Comparison of ENCODE assay signal across 8 mouse cellular contexts in genomic region chr6:86851561-86851960, GRCm38 (mm10). TPM values are rescaled to one million over a fixed set of nuclear protein-coding genes. Genes with fewer than 3 reads are reported as not detected.
DNase-seq lines count a peak whose midpoint lies in the region; ATAC-seq and TF ChIP-seq lines count a peak whose summit lies in the region.

No protein-coding gene starts in this region.

- no peak for TF ChIP-seq EP300 in heart, adult 2 months (IDR thresholded peaks at IDR 0.05; ENCODE audit: insufficient read depth, low read depth, low read length)

- H3K4me1 ChIP-seq in heart, adult 2 months (ENCODE audit: control insufficient read depth, insufficient read depth, low read length) = peaks cover 25% of the 10 kb centered on the region
- peaks cover 76% of the 10 kb centered on the region for H3K4me1 ChIP-seq in G1E (ENCODE audit: insufficient read depth, low read depth, low read length)
- H3K4me1 ChIP-seq in hindbrain, embryonic 15.5 days (replicated peaks) = peaks cover 54% of the 10 kb centered on the region
- H3K4me1 ChIP-seq in liver, embryonic 16.5 days (ENCODE audit: control insufficient read depth, low read depth, low read length) = peaks cover 31% of the 10 kb centered on the region

- H3K36me3 ChIP-seq in heart, adult 2 months (ENCODE audit: control insufficient read depth, insufficient read depth, low read length) = peaks cover 28% of the 10 kb centered on the region
- peaks cover 36% of the 10 kb centered on the region for H3K36me3 ChIP-seq in G1E (replicated peaks)
- H3K36me3 ChIP-seq in hindbrain, embryonic 15.5 days = no peaks in the 10 kb centered on the region
- H3K36me3 ChIP-seq in liver, embryonic 16.5 days (ENCODE audit: control insufficient read depth, insufficient read depth) = no peaks in the 10 kb centered on the region; the same call in 1 of the 2 replicates

- no peak for DNase-seq in heart, adult 2 months
- no peak for DNase-seq in heart, postnatal 36 days
- no peak for DNase-seq in G1E (ENCODE audit: low spot score)
- DNase-seq in right cerebral cortex, postnatal 25 days = no peak
- DNase-seq in frontal cortex, adult 2 months (ENCODE audit: extremely low spot score in 1 of 2, low spot score in 1 of 2) = no peak

- no peak for TF ChIP-seq POLR2A in heart, adult 2 months (IDR thresholded peaks at IDR 0.05; ENCODE audit: insufficient read depth, low read depth, low read length)

- H3K27me3 ChIP-seq in heart, adult 2 months (ENCODE audit: control insufficient read depth, insufficient read depth, low read length) = no peaks in the 10 kb centered on the region
- no peaks in the 10 kb centered on the region for H3K27me3 ChIP-seq in G1E (ENCODE audit: insufficient read depth, low read length)
- no peaks in the 10 kb centered on the region for H3K27me3 ChIP-seq in hindbrain, embryonic 15.5 days
- no peaks in the 10 kb centered on the region for H3K27me3 ChIP-seq in liver, embryonic 16.5 days (ENCODE audit: control insufficient read depth, insufficient read depth, low read depth, low read length)

- no peak for TF ChIP-seq CTCF in heart, adult 2 months (IDR thresholded peaks at IDR 0.05)
- no peak for TF ChIP-seq CTCF in G1E (IDR thresholded peaks at IDR 0.05; ENCODE audit: low read depth, low read length)

- H3K9ac ChIP-seq in heart, adult 2 months (ENCODE audit: low read depth, low read length) = no peak overlapping the region
- peak overlapping the region; percentile 93 for H3K9ac ChIP-seq in hindbrain, embryonic 15.5 days
- H3K9ac ChIP-seq in liver, embryonic 16.5 days (ENCODE audit: low read depth, low read length) = no peak overlapping the region

- H3K4me2 ChIP-seq in hindbrain, embryonic 15.5 days = peak overlapping the region; percentile 92
- peak overlapping the region; percentile 93; the same call in 1 of the 2 replicates for H3K4me2 ChIP-seq in liver, embryonic 16.5 days (ENCODE audit: low read depth, low read length)

- peak overlapping the region; percentile 99 for H3K27ac ChIP-seq in heart, adult 2 months
- H3K27ac ChIP-seq in hindbrain, embryonic 15.5 days (replicated peaks) = peak overlapping the region; percentile 98; the same call in 1 of the 2 replicates
- H3K27ac ChIP-seq in liver, embryonic 16.5 days (ENCODE audit: low read length) = no peak overlapping the region

- 4% methylated on average over 1 of the region's 1 CpGs for WGBS in heart, adult 2 months
- 15% methylated on average over 1 of the region's 1 CpGs for WGBS in hindbrain, embryonic 15.5 days
- 13% methylated on average over 1 of the region's 1 CpGs for WGBS in liver, embryonic 16.5 days (ENCODE audit: insufficient replicate concordance)

- no peak for ATAC-seq in G1E (ENCODE audit: extremely low read depth, insufficient number of reproducible peaks, low FRiP score, poor library complexity, severe bottlenecking)
- no peak for ATAC-seq in hindbrain, embryonic 15.5 days (ENCODE audit: low FRiP score, low read depth)
- no peak for ATAC-seq in liver, embryonic 16.5 days (ENCODE audit: low read depth)
- ATAC-seq in megakaryocyte, adult 5-6 weeks (ENCODE audit: poor library complexity, severe bottlenecking) = no peak

- no peaks in the 10 kb centered on the region for H3K9me3 ChIP-seq in G1E (replicated peaks)
- no peaks in the 10 kb centered on the region for H3K9me3 ChIP-seq in hindbrain, embryonic 15.5 days
- no peaks in the 10 kb centered on the region for H3K9me3 ChIP-seq in liver, embryonic 16.5 days (replicated peaks; ENCODE audit: control insufficient read depth, low read length)

- intact Hi-C loops in heart, adult 2 months (cut with DNase I) = loop anchor here (2.0 kb wide), 1 partner anchor 69 kb away; no protein-coding TSS in a partner anchor
- intact Hi-C loops in heart, postnatal 36 days (cut with DNase I) = loop anchor here (2.0 kb wide), 2 partner anchors 19 to 65 kb away; no protein-coding TSS in a partner anchor

- peaks cover 8% of the 10 kb centered on the region for H3K79me2 ChIP-seq in heart, adult 2 months (replicated peaks; ENCODE audit: control insufficient read depth, insufficient read depth, low read length)

- H3K4me3 ChIP-seq in heart, adult 2 months = peak overlapping the region; percentile 70
- H3K4me3 ChIP-seq in G1E (ENCODE audit: low read depth, low read length) = peak overlapping the region; percentile 85; the same call in 1 of the 2 replicates
- H3K4me3 ChIP-seq in hindbrain, embryonic 15.5 days = peak overlapping the region; percentile 94
- H3K4me3 ChIP-seq in liver, embryonic 16.5 days (ENCODE audit: low read depth, low read length) = no peak overlapping the region

RNA-seq across cellular contexts. Expression of gene Aak1, which starts 2.2 kb away (rescaled TPM):
- 10 to 100 TPM; 81.6 to 85.5 TPM for total RNA-seq in heart, adult 2 months (2021)
- polyA plus RNA-seq in heart, adult 2 months (2012; rRNA removed) = 20.5 and 31.2 TPM in 2 replicates
- total RNA-seq in heart, postnatal 36 days (2021) = 10 to 100 TPM; 71.1 to 75.1 TPM
- total RNA-seq in G1E (2014; fragmentation: Nextera tagmentation) (181 and 183 TPM in 2 replicates), G1E (2017) (14.6 and 15.8 TPM in 2 replicates)
- polyA plus RNA-seq in G1E (2012) = 36.3 and 41.0 TPM in 2 replicates
- polyA plus RNA-seq in hindbrain, embryonic 15.5 days (2015; fragmentation: Nextera tagmentation; extraction: Ambion mirVana) = 43.7 and 45.1 TPM in 2 replicates
- 3.4 TPM in 2 replicates for polyA plus RNA-seq in liver, embryonic 16.5 days (2015; fragmentation: Nextera tagmentation; extraction: Ambion mirVana)
- total RNA-seq in megakaryocyte, adult 5-6 weeks (2015) = 29.7 and 37.6 TPM in 2 replicates
- 5.3 and 12.9 TPM in 2 replicates for total RNA-seq in megakaryocyte, adult 5-6 weeks (2017)
- 115 and 139 TPM in 2 replicates for polyA plus RNA-seq in frontal cortex, adult 2 months (2012; rRNA removed)

RNA-seq across cellular contexts. Expression of gene Anxa4, which starts 58.2 kb away (rescaled TPM):
- total RNA-seq in heart, adult 2 months (2021) = 10 to 100 TPM; 33.1 to 33.3 TPM
- polyA plus RNA-seq in heart, adult 2 months (2012; rRNA removed) = 18.1 and 23.4 TPM in 2 replicates
- total RNA-seq in heart, postnatal 36 days (2021) = 10 to 100 TPM; 36.1 to 42.0 TPM
- 0.68 and 3.5 TPM in 2 replicates for total RNA-seq in G1E (2014; fragmentation: Nextera tagmentation)
- 12.0 and 15.6 TPM in 2 replicates for total RNA-seq in G1E (2017)
- polyA plus RNA-seq in G1E (2012) = 1.0 TPM in 2 replicates
- 4.6 and 7.4 TPM in 2 replicates for polyA plus RNA-seq in hindbrain, embryonic 15.5 days (2015; fragmentation: Nextera tagmentation; extraction: Ambion mirVana)
- 42.9 and 45.5 TPM in 2 replicates for polyA plus RNA-seq in liver, embryonic 16.5 days (2015; fragmentation: Nextera tagmentation; extraction: Ambion mirVana)
- 41.8 and 43.7 TPM in 2 replicates for total RNA-seq in megakaryocyte, adult 5-6 weeks (2015)
- 55.9 and 65.7 TPM in 2 replicates for total RNA-seq in megakaryocyte, adult 5-6 weeks (2017)
- 4.1 and 5.5 TPM in 2 replicates for polyA plus RNA-seq in frontal cortex, adult 2 months (2012; rRNA removed)
